Mouse (Mus musculus): Measurements from ENCODE around the gene Snd1. TPM values are rescaled to one million over a fixed set of nuclear protein-coding genes. Genes with fewer than 3 reads are reported as not detected.

The Snd1 gene
- polyA plus RNA-seq, 1 experiment: 62.1 TPM

GRCm38 (mm10) chr6:28597266-28597665, 122.3 kb downstream of the Snd1 start:
- Histone ChIP-seq H3K4me3 (ENCODE audit: insufficient read depth, low read length) (no peak overlapping the region), H3K27ac (ENCODE audit: insufficient read depth, low read length) (no peak overlapping the region), H3K4me1 (ENCODE audit: control insufficient read depth, insufficient read depth, low read length) (peaks cover 5% of the 10 kb centered on the region; the same call in 1 of the 2 replicates)
- no peak for TF ChIP-seq CTCF (IDR thresholded peaks at IDR 0.05; ENCODE audit: extremely low read depth, insufficient read depth, low read length)
- 0 out of 2 replicates have a peak, but pooled peaks have one; percentile 10 for TF ChIP-seq POLR2A (IDR thresholded peaks at IDR 0.05; ENCODE audit: extremely low read depth, insufficient read depth, low read length)

GRCm38 (mm10) chr6:28599120-28599519, 124.2 kb downstream of the Snd1 start:
- no peak for TF ChIP-seq CTCF (IDR thresholded peaks at IDR 0.05; ENCODE audit: extremely low read depth, insufficient read depth, low read length)
- H3K4me3 ChIP-seq (ENCODE audit: insufficient read depth, low read length): no peak overlapping the region
- peaks cover 2% of the 10 kb centered on the region; the same call in 1 of the 2 replicates for H3K4me1 ChIP-seq (ENCODE audit: control insufficient read depth, insufficient read depth, low read length)
- H3K27ac ChIP-seq (ENCODE audit: insufficient read depth, low read length): no peak overlapping the region

GRCm38 (mm10) chr6:28600404-28600803, 125.5 kb downstream of the Snd1 start:
- TF ChIP-seq CTCF (IDR thresholded peaks at IDR 0.05; ENCODE audit: extremely low read depth, insufficient read depth, low read length) (no peak), POLR2A (IDR thresholded peaks at IDR 0.05; ENCODE audit: extremely low read depth, insufficient read depth, low read length) (no peak)
- Histone ChIP-seq H3K4me1 (ENCODE audit: control insufficient read depth, insufficient read depth, low read length) (peaks cover 2% of the 10 kb centered on the region; the same call in 1 of the 2 replicates), H3K4me3 (ENCODE audit: insufficient read depth, low read length) (no peak overlapping the region), H3K27ac (ENCODE audit: insufficient read depth, low read length) (no peak overlapping the region)

- TF ChIP-seq CTCF (IDR thresholded peaks at IDR 0.05; ENCODE audit: extremely low read depth, insufficient read depth, low read length) (no peak), POLR2A (IDR thresholded peaks at IDR 0.05; ENCODE audit: extremely low read depth, insufficient read depth, low read length) (no peak)
- H3K27ac ChIP-seq (ENCODE audit: insufficient read depth, low read length): no peak overlapping the region
- H3K4me3 ChIP-seq (ENCODE audit: insufficient read depth, low read length): no peak overlapping the region
- no peaks in the 10 kb centered on the region; the same call in 1 of the 2 replicates for H3K4me1 ChIP-seq (ENCODE audit: control insufficient read depth, insufficient read depth, low read length)
These were observed 128.5 kb downstream of the Snd1 start for GRCm38 (mm10) chr6:28603401-28603800.

GRCm38 (mm10) chr6:28603823-28604222, 128.9 kb downstream of the Snd1 start:
- Histone ChIP-seq H3K27ac (ENCODE audit: insufficient read depth, low read length) (no peak overlapping the region), H3K4me1 (ENCODE audit: control insufficient read depth, insufficient read depth, low read length) (no peaks in the 10 kb centered on the region; the same call in 1 of the 2 replicates), H3K4me3 (ENCODE audit: insufficient read depth, low read length) (no peak overlapping the region)
- TF ChIP-seq POLR2A (IDR thresholded peaks at IDR 0.05; ENCODE audit: extremely low read depth, insufficient read depth, low read length) (no peak), CTCF (IDR thresholded peaks at IDR 0.05; ENCODE audit: extremely low read depth, insufficient read depth, low read length) (no peak)

GRCm38 (mm10) chr6:28609291-28609690, 134.4 kb downstream of the Snd1 start:
- TF ChIP-seq POLR2A (IDR thresholded peaks at IDR 0.05; ENCODE audit: extremely low read depth, insufficient read depth, low read length) (no peak), CTCF (IDR thresholded peaks at IDR 0.05; ENCODE audit: extremely low read depth, insufficient read depth, low read length) (no peak)
- H3K4me3 ChIP-seq (ENCODE audit: insufficient read depth, low read length): no peak overlapping the region
- H3K4me1 ChIP-seq (ENCODE audit: control insufficient read depth, insufficient read depth, low read length): no peaks in the 10 kb centered on the region
- no peak overlapping the region for H3K27ac ChIP-seq (ENCODE audit: insufficient read depth, low read length)

GRCm38 (mm10) chr6:28610127-28610526, 135.2 kb downstream of the Snd1 start:
- no peak overlapping the region for H3K27ac ChIP-seq (ENCODE audit: insufficient read depth, low read length)
- H3K4me1 ChIP-seq (ENCODE audit: control insufficient read depth, insufficient read depth, low read length): no peaks in the 10 kb centered on the region
- no peak overlapping the region for H3K4me3 ChIP-seq (ENCODE audit: insufficient read depth, low read length)
- TF ChIP-seq CTCF (IDR thresholded peaks at IDR 0.05; ENCODE audit: extremely low read depth, insufficient read depth, low read length): no peak
- TF ChIP-seq POLR2A (IDR thresholded peaks at IDR 0.05; ENCODE audit: extremely low read depth, insufficient read depth, low read length): no peak

GRCm38 (mm10) chr6:28613441-28613840, 138.5 kb downstream of the Snd1 start:
- H3K4me1 ChIP-seq (ENCODE audit: control insufficient read depth, insufficient read depth, low read length): peaks cover 5% of the 10 kb centered on the region
- no peak overlapping the region for H3K4me3 ChIP-seq (ENCODE audit: insufficient read depth, low read length)
- no peak overlapping the region for H3K27ac ChIP-seq (ENCODE audit: insufficient read depth, low read length)
- TF ChIP-seq CTCF (IDR thresholded peaks at IDR 0.05; ENCODE audit: extremely low read depth, insufficient read depth, low read length): no peak
- no peak for TF ChIP-seq POLR2A (IDR thresholded peaks at IDR 0.05; ENCODE audit: extremely low read depth, insufficient read depth, low read length)

- no peak overlapping the region for H3K4me3 ChIP-seq (ENCODE audit: insufficient read depth, low read length)
- TF ChIP-seq POLR2A (IDR thresholded peaks at IDR 0.05; ENCODE audit: extremely low read depth, insufficient read depth, low read length) (no peak), CTCF (IDR thresholded peaks at IDR 0.05; ENCODE audit: extremely low read depth, insufficient read depth, low read length) (no peak)
- peaks cover 9% of the 10 kb centered on the region for H3K4me1 ChIP-seq (ENCODE audit: control insufficient read depth, insufficient read depth, low read length)
- H3K27ac ChIP-seq (ENCODE audit: insufficient read depth, low read length): 0 out of 2 replicates have a peak overlapping the region, but pooled peaks have one; percentile 1
These were observed 139.9 kb downstream of the Snd1 start for GRCm38 (mm10) chr6:28614856-28615255.

GRCm38 (mm10) chr6:28615408-28615807, 140.5 kb downstream of the Snd1 start:
- H3K27ac ChIP-seq (ENCODE audit: insufficient read depth, low read length): 0 out of 2 replicates have a peak overlapping the region, but pooled peaks have one; percentile 22
- H3K4me1 ChIP-seq (ENCODE audit: control insufficient read depth, insufficient read depth, low read length): peaks cover 9% of the 10 kb centered on the region
- no peak overlapping the region for H3K4me3 ChIP-seq (ENCODE audit: insufficient read depth, low read length)
- TF ChIP-seq CTCF (IDR thresholded peaks at IDR 0.05; ENCODE audit: extremely low read depth, insufficient read depth, low read length): no peak
- TF ChIP-seq POLR2A (IDR thresholded peaks at IDR 0.05; ENCODE audit: extremely low read depth, insufficient read depth, low read length): no peak
